Mouse (Mus musculus) embryonic facial prominence, embryonic 12.5 days (tissue): ENCODE data around the gene Serpina10. TPM values are rescaled to one million over a fixed set of nuclear protein-coding genes. Genes with fewer than 3 reads are reported as not detected.
"Not testable (repeated sequence)": the region's sequence is repeated elsewhere in the genome, so short reads cannot be mapped to it uniquely, and the experiment has no call there.

ENCODE experiments used
- ATAC-seq: fragments of 200-750 bp; cut with Nextera tagmentation; 2 replicates; pipeline ENCODE4 v1.8.0; 2017; ENCODE audit not compliant: insufficient number of reproducible peaks, insufficient read depth, low FRiP score, low TSS enrichment
- H3K27ac ChIP-seq: fragments of 300-500 bp; sonication (generic); 2 replicates; pipeline ENCODE4 v1.5.1; 2016; ENCODE audit warnings: mild to moderate bottlenecking
- H3K27me3 ChIP-seq: fragments of 300-500 bp; sonication (generic); 2 replicates; pipeline ENCODE4 v1.6.1; 2016; ENCODE audit warnings: mild to moderate bottlenecking, moderate library complexity
- H3K36me3 ChIP-seq: fragments of 300-500 bp; sonication (generic); 2 replicates; pipeline ENCODE4 v1.6.1; 2016; ENCODE audit warnings: mild to moderate bottlenecking
- H3K4me1 ChIP-seq: fragments of 300-500 bp; sonication (generic); 2 replicates; pipeline ENCODE4 v1.6.1; 2016
- H3K4me2 ChIP-seq: fragments of 300-500 bp; sonication (generic); replicated peaks from 2 replicates; pipeline ENCODE4 v1.6.1; 2016; ENCODE audit warnings: mild to moderate bottlenecking, moderate library complexity
- H3K4me3 ChIP-seq: fragments of 300-500 bp; sonication (generic); 2 replicates; pipeline ENCODE4 v1.5.1; 2016; ENCODE audit warnings: mild to moderate bottlenecking
- H3K9ac ChIP-seq: fragments of 300-500 bp; sonication (generic); 2 replicates; pipeline ENCODE4 v1.6.1; 2016; ENCODE audit warnings: mild to moderate bottlenecking, moderate library complexity
- H3K9me3 ChIP-seq: fragments of 300-500 bp; sonication (generic); 2 replicates; pipeline ENCODE4 v1.6.1; 2016; ENCODE audit warnings: mild to moderate bottlenecking, moderate library complexity
- WGBS: fragments of 180-500 bp; shearing (Covaris S2); methylation state at CpG from one replicate; pipeline ENCODE4 v1.1.7; 2016; 5-methylcytosine and 5-hydroxymethylcytosine counted together
- polyA plus RNA-seq: library from polyadenylated mRNA; unstranded; fragments of >200 nt; fragmentation: Nextera tagmentation; extraction: Ambion mirVana; gene quantifications from 2 replicates; pipeline ENCODE4 v1.2.1, GENCODE M21; 2016

The Serpina10 gene
- polyA plus RNA-seq, 1 experiment from 2014 or later = not detected

GRCm38 (mm10) chr12:103615141-103615540 is 16.1 kb downstream of the Serpina10 start:
- H3K27ac ChIP-seq = no peak overlapping the region
- WGBS = 80% methylated on average over 1 of the region's 1 CpGs

GRCm38 (mm10) chr12:103601839-103602238 is 29.4 kb downstream of the Serpina10 start:
- H3K27me3 ChIP-seq = no peaks in the 10 kb centered on the region
- no peak overlapping the region for H3K4me2 ChIP-seq
- no peaks in the 10 kb centered on the region for H3K9me3 ChIP-seq
- no peak overlapping the region for H3K4me3 ChIP-seq
- no peak for ATAC-seq
- no peak overlapping the region for H3K27ac ChIP-seq
- H3K4me1 ChIP-seq = no peaks in the 10 kb centered on the region
- 56% methylated on average over 3 of the region's 3 CpGs for WGBS
- no peaks in the 10 kb centered on the region for H3K36me3 ChIP-seq
- H3K9ac ChIP-seq = no peak overlapping the region

More at GRCm38 (mm10) chr12:103615141-103615540, 16.1 kb downstream of the Serpina10 start:
- no peak overlapping the region for H3K4me3 ChIP-seq
- H3K36me3 ChIP-seq = no peaks in the 10 kb centered on the region
- no peak for ATAC-seq
- H3K9ac ChIP-seq = no peak overlapping the region
- no peaks in the 10 kb centered on the region for H3K4me1 ChIP-seq
- no peaks in the 10 kb centered on the region for H3K27me3 ChIP-seq
- H3K9me3 ChIP-seq = no peaks in the 10 kb centered on the region
- no peak overlapping the region for H3K4me2 ChIP-seq

GRCm38 (mm10) chr12:103600364-103600763 is 30.9 kb downstream of the Serpina10 start:
- Histone ChIP-seq H3K27me3 (no peaks in the 10 kb centered on the region), H3K4me1 (no peaks in the 10 kb centered on the region), H3K27ac (no peak overlapping the region), H3K4me3 (no peak overlapping the region), H3K36me3 (no peaks in the 10 kb centered on the region), H3K9me3 (no peaks in the 10 kb centered on the region), H3K4me2 (no peak overlapping the region), H3K9ac (no peak overlapping the region)
- 26% methylated on average over 3 of the region's 3 CpGs for whole genome bisulfite sequencing
- ATAC-seq = no peak

- Histone ChIP-seq H3K9ac (no peak overlapping the region), H3K27me3 (no peaks in the 10 kb centered on the region), H3K4me2 (no peak overlapping the region), H3K36me3 (no peaks in the 10 kb centered on the region), H3K4me3 (no peak overlapping the region), H3K4me1 (no peaks in the 10 kb centered on the region), H3K27ac (no peak overlapping the region), H3K9me3 (no peaks in the 10 kb centered on the region)
- no peak for ATAC-seq
- WGBS = 69% methylated on average over 2 of the region's 2 CpGs
Observed at GRCm38 (mm10) chr12:103598411-103598810, 32.8 kb downstream of the Serpina10 start.

GRCm38 (mm10) chr12:103583771-103584170 is 47.5 kb downstream of the Serpina10 start:
- Histone ChIP-seq H3K4me3 (no peak overlapping the region), H3K4me2 (no peak overlapping the region), H3K4me1 (no peaks in the 10 kb centered on the region), H3K27me3 (no peaks in the 10 kb centered on the region), H3K9me3 (no peaks in the 10 kb centered on the region), H3K36me3 (no peaks in the 10 kb centered on the region), H3K9ac (no peak overlapping the region), H3K27ac (no peak overlapping the region)
- 88% methylated on average over 8 of the region's 8 CpGs for WGBS
- no peak for ATAC-seq

- not testable (repeated sequence) for H3K9ac ChIP-seq, ATAC-seq, H3K9me3 ChIP-seq, H3K4me1 ChIP-seq, H3K27me3 ChIP-seq, H3K4me3 ChIP-seq, H3K27ac ChIP-seq, H3K4me2 ChIP-seq, H3K36me3 ChIP-seq
- WGBS = 86% methylated on average over 6 of the region's 6 CpGs
Observed at GRCm38 (mm10) chr12:103578148-103578547, 53.1 kb downstream of the Serpina10 start.

- Histone ChIP-seq H3K9me3 (no peaks in the 10 kb centered on the region), H3K4me3 (no peak overlapping the region), H3K9ac (no peak overlapping the region), H3K4me1 (no peaks in the 10 kb centered on the region), H3K4me2 (no peak overlapping the region), H3K36me3 (no peaks in the 10 kb centered on the region), H3K27me3 (no peaks in the 10 kb centered on the region), H3K27ac (no peak overlapping the region)
- WGBS = 57% methylated on average over 6 of the region's 6 CpGs
- no peak for ATAC-seq
Observed at GRCm38 (mm10) chr12:103569690-103570089, 61.6 kb downstream of the Serpina10 start.

- 74% methylated on average over 3 of the region's 3 CpGs for WGBS
- Histone ChIP-seq H3K4me1 (no peaks in the 10 kb centered on the region), H3K4me2 (no peak overlapping the region), H3K36me3 (no peaks in the 10 kb centered on the region), H3K27ac (no peak overlapping the region), H3K9me3 (no peaks in the 10 kb centered on the region), H3K4me3 (no peak overlapping the region), H3K9ac (no peak overlapping the region), H3K27me3 (no peaks in the 10 kb centered on the region)
- no peak for ATAC-seq
Observed at GRCm38 (mm10) chr12:103567129-103567528, 64.1 kb downstream of the Serpina10 start.

- 79% methylated on average over 7 of the region's 7 CpGs for WGBS
- no peak overlapping the region for H3K4me3 ChIP-seq
Observed at GRCm38 (mm10) chr12:103565151-103565550, 66.1 kb downstream of the Serpina10 start.

More at GRCm38 (mm10) chr12:103565151-103565550, 66.1 kb downstream of the Serpina10 start:
- Histone ChIP-seq H3K4me1 (no peaks in the 10 kb centered on the region), H3K4me2 (no peak overlapping the region), H3K9me3 (no peaks in the 10 kb centered on the region), H3K36me3 (no peaks in the 10 kb centered on the region), H3K9ac (no peak overlapping the region), H3K27me3 (no peaks in the 10 kb centered on the region), H3K27ac (no peak overlapping the region)
- ATAC-seq = no peak

Other genes starting within 250 kb of the Serpina10 start
- gene Otub2, start 242.8 kb downstream of the Serpina10 start, polyA plus RNA-seq = 12.7 and 14.1 TPM in 2 replicates
- 0.38 and 0.49 TPM in 2 replicates for gene 9330161L09Rik, start 223.6 kb downstream of the Serpina10 start, polyA plus RNA-seq
- 109 and 121 TPM in 2 replicates for gene Ddx24, start 205.6 kb downstream of the Serpina10 start, polyA plus RNA-seq
- 9.9 and 12.1 TPM in 2 replicates for gene Ifi27, start 197.2 kb downstream of the Serpina10 start, polyA plus RNA-seq
- gene Ifi27l2a, start 187.8 kb downstream of the Serpina10 start, polyA plus RNA-seq = 1.7 and 2.0 TPM in 2 replicates
- not detected in 2 replicates for gene Ifi27l2b, start 174.2 kb downstream of the Serpina10 start, polyA plus RNA-seq
- gene Ppp4r4, start 99.2 kb downstream of the Serpina10 start, polyA plus RNA-seq = 2.3 and 2.4 TPM in 2 replicates
- gene Serpina6, start 25.8 kb upstream of the Serpina10 start, polyA plus RNA-seq = 0.46 and 0.55 TPM in 2 replicates
- not detected in 2 replicates for gene Serpina16, start 44.7 kb upstream of the Serpina10 start, polyA plus RNA-seq
- not detected in 2 replicates for gene Serpina1f, start 64.1 kb upstream of the Serpina10 start, polyA plus RNA-seq
- gene Serpina1d, start 142.1 kb upstream of the Serpina10 start, polyA plus RNA-seq = not detected in 2 replicates
- gene Serpina1b, start 198.9 kb upstream of the Serpina10 start, polyA plus RNA-seq = 0.18 and 0.31 TPM in 2 replicates
- gene Serpina1a, start 232.1 kb upstream of the Serpina10 start, polyA plus RNA-seq = not detected in 2 replicates